Mouse (Mus musculus) layer of hippocampus, postnatal 36 days (tissue): ENCODE data around the gene Dennd6a. TPM values are rescaled to one million over a fixed set of nuclear protein-coding genes. Genes with fewer than 3 reads are reported as not detected.
"Not testable (repeated sequence)": the region's sequence is repeated elsewhere in the genome, so short reads cannot be mapped to it uniquely, and the experiment has no call there.

Source experiments
- DNase-seq, 2 experiments: peaks; one replicate each; pipeline ENCODE4 v3.0.0; 2022
- total RNA-seq, 2 experiments: library from RNA; stranded (reverse); gene quantifications; 2 replicates each; pipeline ENCODE4 v1.2.3; 2021

Gene Dennd6a
- 10 to 100 TPM; 30.6 to 31.2 TPM for total RNA-seq

GRCm38 (mm10) chr14:26573556-26573955 is at the start of gene Dennd6a:
TSS of gene Dennd6a (plus strand) at chr14:26573856.
- not testable (repeated sequence) for DNase-seq

- DNase-seq = no peak
Measured at GRCm38 (mm10) chr14:26525955-26526354, 47.7 kb upstream of the Dennd6a start.

GRCm38 (mm10) chr14:26528296-26528695 is 45.4 kb upstream of the Dennd6a start:
- DNase-seq = no peak

- DNase-seq = no peak
Measured at GRCm38 (mm10) chr14:26530350-26530749, 43.3 kb upstream of the Dennd6a start.

- DNase-seq = no peak
Measured at GRCm38 (mm10) chr14:26531410-26532313, 42.0 kb upstream of the Dennd6a start.

- DNase-seq = no peak
Measured at GRCm38 (mm10) chr14:26532752-26533151, 40.9 kb upstream of the Dennd6a start.

- no peak for DNase-seq
Measured at GRCm38 (mm10) chr14:26533267-26533666, 40.4 kb upstream of the Dennd6a start.

- DNase-seq = peak; percentile 30 to 42
Measured at GRCm38 (mm10) chr14:26533821-26534756, 39.6 kb upstream of the Dennd6a start.

GRCm38 (mm10) chr14:26534757-26535479 is 38.7 kb upstream of the Dennd6a start, which contains the start of gene Slmap:
TSS of gene Slmap (minus strand) at chr14:26534931.
- peak; percentile 97 to 98 for DNase-seq

GRCm38 (mm10) chr14:26539241-26539640 is 34.4 kb upstream of the Dennd6a start:
- DNase-seq = no peak

GRCm38 (mm10) chr14:26540577-26540976 is 33.1 kb upstream of the Dennd6a start:
- no peak for DNase-seq

GRCm38 (mm10) chr14:26542136-26542535 is 31.5 kb upstream of the Dennd6a start:
- no peak for DNase-seq

GRCm38 (mm10) chr14:26547516-26548488 is 25.9 kb upstream of the Dennd6a start:
- DNase-seq = no peak

- no peak for DNase-seq
Measured at GRCm38 (mm10) chr14:26550712-26551111, 22.9 kb upstream of the Dennd6a start.

GRCm38 (mm10) chr14:26552441-26552840 is 21.2 kb upstream of the Dennd6a start:
- no peak for DNase-seq

GRCm38 (mm10) chr14:26552853-26553252 is 20.8 kb upstream of the Dennd6a start:
- DNase-seq = no peak

- DNase-seq = no peak
Measured at GRCm38 (mm10) chr14:26557581-26557980, 16.1 kb upstream of the Dennd6a start.

GRCm38 (mm10) chr14:26558536-26558935 is 15.1 kb upstream of the Dennd6a start:
- no peak for DNase-seq

- DNase-seq = no peak
Measured at GRCm38 (mm10) chr14:26562247-26562646, 11.4 kb upstream of the Dennd6a start.

- DNase-seq = no peak
Measured at GRCm38 (mm10) chr14:26569880-26570279, 3.8 kb upstream of the Dennd6a start.
